Mouse (Mus musculus) midbrain, embryonic 11.5 days (tissue): ENCODE results near the gene Dhh. TPM values are rescaled to one million over a fixed set of nuclear protein-coding genes. Genes with fewer than 3 reads are reported as not detected.

Experiments
- ATAC-seq: fragments of 200-750 bp; cut with Nextera tagmentation; 2 replicates; pipeline ENCODE4 v1.8.0; 2017; ENCODE audit warnings: moderate TSS enrichment, moderate library complexity; ENCODE audit not compliant: low FRiP score
- DNase-seq: peaks from one replicate; pipeline ENCODE4 v3.0.0; 2015; ENCODE audit warnings: low spot score; ENCODE audit errors: missing footprints
- H3K27ac ChIP-seq: fragments of 300-500 bp; sonication (generic); 2 replicates; pipeline ENCODE4 v1.5.1; 2014; ENCODE audit warnings: low read depth, low read length
- H3K27me3 ChIP-seq: fragments of 300-500 bp; sonication (generic); 2 replicates; pipeline ENCODE4 v1.6.1; 2014; ENCODE audit warnings: mild to moderate bottlenecking, low read length, moderate library complexity, mixed read lengths; ENCODE audit not compliant: control insufficient read depth, insufficient read depth
- H3K36me3 ChIP-seq: fragments of 300-500 bp; sonication (generic); 2 replicates; pipeline ENCODE4 v1.6.1; 2014; ENCODE audit warnings: mild to moderate bottlenecking, low read length, moderate library complexity, mixed read lengths; ENCODE audit not compliant: control insufficient read depth, insufficient read depth
- H3K4me1 ChIP-seq: fragments of 300-500 bp; sonication (generic); 2 replicates; pipeline ENCODE4 v1.6.1; 2014; ENCODE audit warnings: low read length; ENCODE audit not compliant: control insufficient read depth, insufficient read depth
- H3K4me2 ChIP-seq: fragments of 300-500 bp; sonication (generic); 2 replicates; pipeline ENCODE4 v1.6.1; 2014; ENCODE audit warnings: mild to moderate bottlenecking, moderate library complexity
- H3K4me3 ChIP-seq: fragments of 300-500 bp; sonication (generic); 2 replicates; pipeline ENCODE4 v1.5.1; 2014; ENCODE audit warnings: low read depth, low read length
- H3K9ac ChIP-seq: fragments of 300-500 bp; sonication (generic); 2 replicates; pipeline ENCODE4 v1.6.1; 2014; ENCODE audit warnings: low read length
- H3K9me3 ChIP-seq: fragments of 300-500 bp; sonication (generic); 2 replicates; pipeline ENCODE4 v1.6.1; 2016; ENCODE audit warnings: low read length; ENCODE audit not compliant: control insufficient read depth
- WGBS: fragments of 180-500 bp; shearing (Covaris S2); extraction: QIAGEN DNeasy Blood & Tissue Kit; methylation state at CpG from one replicate; pipeline ENCODE4 v1.1.7; 2014; 5-methylcytosine and 5-hydroxymethylcytosine counted together
- polyA plus RNA-seq: library from polyadenylated mRNA; unstranded; fragments of >200 nt; fragmentation: Nextera tagmentation; extraction: Ambion mirVana; gene quantifications from 2 replicates; pipeline ENCODE4 v1.2.1, GENCODE M21; 2014

Gene Dhh
- polyA plus RNA-seq, 1 experiment from 2014 or later = 0.27 TPM

DNA sequence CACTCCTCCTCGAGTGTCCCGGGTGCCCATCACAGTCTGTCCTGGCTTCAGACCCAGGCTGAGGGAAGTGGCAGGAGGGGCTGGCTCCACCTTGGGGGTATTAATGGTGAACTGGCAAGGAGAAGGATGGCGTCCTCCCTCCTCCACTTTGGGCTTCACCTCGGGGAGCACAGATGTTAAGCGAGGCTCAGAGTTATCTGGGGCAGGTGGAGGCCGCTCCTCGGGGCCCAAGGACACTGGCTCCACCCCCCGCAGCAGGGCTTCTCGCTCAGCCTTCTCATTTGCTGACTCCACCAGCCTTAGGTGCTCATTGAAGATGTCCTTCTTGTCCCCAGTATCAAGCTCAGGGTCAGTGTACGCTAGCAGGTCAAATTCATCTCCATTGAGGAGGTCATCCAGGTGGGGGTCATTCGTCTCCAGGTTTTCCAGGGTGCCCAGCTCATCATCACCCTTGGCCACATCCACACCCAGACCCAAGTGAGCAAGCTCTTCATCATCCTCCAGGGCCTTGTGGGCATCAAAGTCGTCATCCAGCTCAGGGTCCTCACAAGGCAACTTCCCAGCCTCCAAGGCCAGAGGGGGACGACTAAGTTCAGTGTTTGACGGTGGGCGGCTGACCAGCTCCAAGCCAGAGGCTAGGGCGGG is 48.3 kb downstream of the Dhh start:
- H3K9ac ChIP-seq = no peak overlapping the region
- no peaks in the 10 kb centered on the region for H3K4me1 ChIP-seq
- H3K27ac ChIP-seq = no peak overlapping the region
- ATAC-seq = no peak
- H3K4me3 ChIP-seq = no peak overlapping the region
- H3K27me3 ChIP-seq = no peaks in the 10 kb centered on the region
- H3K4me2 ChIP-seq = no peak overlapping the region
- H3K36me3 ChIP-seq = peaks cover 73% of the 10 kb centered on the region
- 91% methylated on average over 16 of the region's 16 CpGs for WGBS
- no peaks in the 10 kb centered on the region for H3K9me3 ChIP-seq
- DNase-seq = no peak

GRCm38 (mm10) chr15:98849165-98849564 is 49.2 kb downstream of the Dhh start:
- no peaks in the 10 kb centered on the region for H3K9me3 ChIP-seq
- ATAC-seq = no peak
- 95% methylated on average over 11 of the region's 11 CpGs for WGBS
- H3K4me1 ChIP-seq = no peaks in the 10 kb centered on the region
- H3K9ac ChIP-seq = no peak overlapping the region
- no peaks in the 10 kb centered on the region for H3K27me3 ChIP-seq
- no peak for DNase-seq
- H3K27ac ChIP-seq = no peak overlapping the region
- H3K4me2 ChIP-seq = no peak overlapping the region
- H3K36me3 ChIP-seq = peaks cover 76% of the 10 kb centered on the region
- no peak overlapping the region for H3K4me3 ChIP-seq

GRCm38 (mm10) chr15:98846140-98846539 is 52.2 kb downstream of the Dhh start:
- no peaks in the 10 kb centered on the region for H3K4me1 ChIP-seq
- H3K4me2 ChIP-seq = no peak overlapping the region
- 87% methylated on average over 8 of the region's 8 CpGs for WGBS
- no peak overlapping the region for H3K4me3 ChIP-seq
- H3K27ac ChIP-seq = no peak overlapping the region
- no peaks in the 10 kb centered on the region for H3K27me3 ChIP-seq
- peaks cover 70% of the 10 kb centered on the region for H3K36me3 ChIP-seq
- H3K9me3 ChIP-seq = no peaks in the 10 kb centered on the region
- no peak overlapping the region for H3K9ac ChIP-seq
- no peak for ATAC-seq
- DNase-seq = no peak

- WGBS = 97% methylated on average over 2 of the region's 2 CpGs
- no peak for ATAC-seq
- Histone ChIP-seq H3K4me2 (no peak overlapping the region), H3K9ac (no peak overlapping the region), H3K36me3 (peaks cover 75% of the 10 kb centered on the region), H3K27me3 (no peaks in the 10 kb centered on the region), H3K4me3 (no peak overlapping the region), H3K27ac (no peak overlapping the region), H3K4me1 (no peaks in the 10 kb centered on the region), H3K9me3 (no peaks in the 10 kb centered on the region)
- no peak for DNase-seq
Observed at GRCm38 (mm10) chr15:98845149-98845548, 53.2 kb downstream of the Dhh start.

- Histone ChIP-seq H3K4me1 (no peaks in the 10 kb centered on the region), H3K27me3 (no peaks in the 10 kb centered on the region), H3K36me3 (peaks cover 78% of the 10 kb centered on the region), H3K4me2 (no peak overlapping the region), H3K4me3 (no peak overlapping the region), H3K27ac (no peak overlapping the region), H3K9me3 (no peaks in the 10 kb centered on the region), H3K9ac (no peak overlapping the region)
- DNase-seq (no peak), ATAC-seq (no peak)
- 89% methylated on average over 11 of the region's 11 CpGs for WGBS
Observed at GRCm38 (mm10) chr15:98843595-98844223, 54.6 kb downstream of the Dhh start.

Other genes starting within 250 kb of the Dhh start
- 24.8 and 24.9 TPM in 2 replicates for gene Ddx23, start 235.6 kb downstream of the Dhh start, polyA plus RNA-seq
- 6.1 and 6.3 TPM in 2 replicates for gene Rnd1, start 221.1 kb downstream of the Dhh start, polyA plus RNA-seq
- gene Ccdc65, start 190.3 kb downstream of the Dhh start, polyA plus RNA-seq = 0.71 and 1.4 TPM in 2 replicates
- gene Fkbp11, start 170.3 kb downstream of the Dhh start, polyA plus RNA-seq = 10.3 and 10.5 TPM in 2 replicates
- 28.1 and 33.4 TPM in 2 replicates for gene Arf3, start 135.3 kb downstream of the Dhh start, polyA plus RNA-seq
- 0.30 and 0.40 TPM in 2 replicates for gene Wnt10b, start 120.4 kb downstream of the Dhh start, polyA plus RNA-seq
- gene Wnt1, start 108.7 kb downstream of the Dhh start, polyA plus RNA-seq = 11.6 and 14.0 TPM in 2 replicates
- gene Ddn, start 89.0 kb downstream of the Dhh start, polyA plus RNA-seq = 0.48 and 0.74 TPM in 2 replicates
- gene Prkag1, start 67.0 kb downstream of the Dhh start, polyA plus RNA-seq = 69.7 and 81.4 TPM in 2 replicates
- gene Kmt2d, start 27.3 kb downstream of the Dhh start, polyA plus RNA-seq = 13.2 and 13.3 TPM in 2 replicates
- gene Rhebl1, start 4.0 kb downstream of the Dhh start, polyA plus RNA-seq = 14.2 and 16.7 TPM in 2 replicates
- gene Lmbr1l, start 19.7 kb upstream of the Dhh start, polyA plus RNA-seq = 7.5 and 9.8 TPM in 2 replicates
- 2,214 and 2,255 TPM in 2 replicates for gene Tuba1b, start 36.0 kb upstream of the Dhh start, polyA plus RNA-seq
- gene Gm49450, start 55.0 kb upstream of the Dhh start, polyA plus RNA-seq = not detected in 2 replicates
- 7,669 and 8,043 TPM in 2 replicates for gene Tuba1a, start 55.2 kb upstream of the Dhh start, polyA plus RNA-seq
- gene Tuba1c, start 131.4 kb upstream of the Dhh start, polyA plus RNA-seq = 102 and 106 TPM in 2 replicates
- 3.6 and 4.8 TPM in 2 replicates for gene Prph, start 156.6 kb upstream of the Dhh start, polyA plus RNA-seq
- 19.7 and 27.2 TPM in 2 replicates for gene Troap, start 176.0 kb upstream of the Dhh start, polyA plus RNA-seq
- 5.0 and 6.2 TPM in 2 replicates for gene C1ql4, start 189.3 kb upstream of the Dhh start, polyA plus RNA-seq
- gene Dnajc22, start 194.6 kb upstream of the Dhh start, polyA plus RNA-seq = 0.46 and 0.50 TPM in 2 replicates
- 58.8 and 65.6 TPM in 2 replicates for gene Spats2, start 227.4 kb upstream of the Dhh start, polyA plus RNA-seq